In genomic region chr9:14500916-14501424, GRCm38 (mm10) we compare ENCODE assay signal across 8 mouse cellular contexts. TPM values are rescaled to one million over a fixed set of nuclear protein-coding genes. Genes with fewer than 3 reads are reported as not detected.
DNase-seq lines count a peak whose midpoint lies in the region; ATAC-seq and TF ChIP-seq lines count a peak whose summit lies in the region.

No protein-coding gene starts in this region.

- H3K4me1 ChIP-seq in heart, postnatal 0 days (ENCODE audit: control insufficient read depth, insufficient read depth) = no peaks in the 10 kb centered on the region; the same call in 1 of the 2 replicates
- H3K4me1 ChIP-seq in hindbrain, embryonic 11.5 days (replicated peaks; ENCODE audit: control insufficient read depth, insufficient read depth, low read length) = no peaks in the 10 kb centered on the region
- H3K4me1 ChIP-seq in midbrain, embryonic 13.5 days (replicated peaks) = peaks cover 19% of the 10 kb centered on the region

- H3K27me3 ChIP-seq in heart, postnatal 0 days (ENCODE audit: control insufficient read depth, insufficient read depth, low read length) = no peaks in the 10 kb centered on the region
- H3K27me3 ChIP-seq in hindbrain, embryonic 11.5 days (ENCODE audit: control insufficient read depth, insufficient read depth, low read length) = no peaks in the 10 kb centered on the region
- no peaks in the 10 kb centered on the region for H3K27me3 ChIP-seq in midbrain, embryonic 13.5 days

- WGBS in heart, postnatal 0 days = 2% methylated on average over 10 of the region's 10 CpGs
- 6% methylated on average over 10 of the region's 10 CpGs for WGBS in hindbrain, embryonic 11.5 days
- 5% methylated on average over 10 of the region's 10 CpGs for WGBS in midbrain, embryonic 13.5 days

- no peak for DNase-seq in heart, postnatal 0 days (ENCODE audit: low spot score)
- DNase-seq in heart, postnatal 14 days = no peak
- DNase-seq in MEL-GATA-1-ER (ENCODE audit: extremely low read depth, low read depth) = peak; percentile 52
- DNase-seq in hindbrain, embryonic 11.5 days (ENCODE audit: low spot score) = no peak
- no peak for DNase-seq in Muller cell, postnatal 12 days (ENCODE audit: inconsistent ontology term)
- no peak for DNase-seq in retina, postnatal 1 day
- no peak for DNase-seq in kidney, postnatal 14 days

- TF ChIP-seq CTCF in heart, postnatal 0 days (IDR thresholded peaks at IDR 0.05; ENCODE audit: low read depth) = no peak

- peak overlapping the region; percentile 69 for H3K9ac ChIP-seq in heart, postnatal 0 days (replicated peaks; ENCODE audit: low read depth, low read length)
- H3K9ac ChIP-seq in hindbrain, embryonic 11.5 days (ENCODE audit: low read depth, low read length) = peak overlapping the region; percentile 81
- H3K9ac ChIP-seq in midbrain, embryonic 13.5 days (replicated peaks) = peak overlapping the region; percentile 88

- H3K4me3 ChIP-seq in heart, postnatal 0 days (ENCODE audit: low read depth, low read length) = peak overlapping the region; percentile 70
- H3K4me3 ChIP-seq in hindbrain, embryonic 11.5 days (ENCODE audit: low read depth, low read length) = peak overlapping the region; percentile 80
- peak overlapping the region; percentile 91 for H3K4me3 ChIP-seq in midbrain, embryonic 13.5 days (replicated peaks)

- ATAC-seq in heart, postnatal 0 days (ENCODE audit: insufficient read depth, low read depth) = no peak
- no peak for ATAC-seq in hindbrain, embryonic 11.5 days (ENCODE audit: low FRiP score)
- no peak for ATAC-seq in midbrain, embryonic 13.5 days

- intact Hi-C loops in heart, postnatal 14 days (cut with DNase I) = no loop called here

- peak overlapping the region; percentile 65 for H3K27ac ChIP-seq in heart, postnatal 0 days (ENCODE audit: low read depth)
- peak overlapping the region; percentile 68; the same call in 1 of the 2 replicates for H3K27ac ChIP-seq in hindbrain, embryonic 11.5 days (ENCODE audit: low read depth, low read length)
- peak overlapping the region; percentile 79 for H3K27ac ChIP-seq in midbrain, embryonic 13.5 days

- peak overlapping the region; percentile 69 for H3K4me2 ChIP-seq in heart, postnatal 0 days (ENCODE audit: low read depth, low read length)
- peak overlapping the region; percentile 52 for H3K4me2 ChIP-seq in hindbrain, embryonic 11.5 days (replicated peaks; ENCODE audit: low read depth, low read length)
- H3K4me2 ChIP-seq in midbrain, embryonic 13.5 days (replicated peaks) = peak overlapping the region; percentile 85

- no peaks in the 10 kb centered on the region for H3K9me3 ChIP-seq in heart, postnatal 0 days (replicated peaks; ENCODE audit: control insufficient read depth, low read length)
- H3K9me3 ChIP-seq in hindbrain, embryonic 11.5 days (ENCODE audit: control insufficient read depth, low read length) = no peaks in the 10 kb centered on the region
- H3K9me3 ChIP-seq in midbrain, embryonic 13.5 days = no peaks in the 10 kb centered on the region

- no peak for TF ChIP-seq EP300 in heart, postnatal 0 days (IDR thresholded peaks at IDR 0.05; ENCODE audit: low read depth)

- peaks cover 39% of the 10 kb centered on the region for H3K36me3 ChIP-seq in heart, postnatal 0 days (replicated peaks; ENCODE audit: control insufficient read depth, insufficient read depth, low read length)
- 0 out of 2 replicates have a peak, but pooled peaks cover 2% of the 10 kb centered on the region for H3K36me3 ChIP-seq in hindbrain, embryonic 11.5 days (ENCODE audit: control insufficient read depth, insufficient read depth, low read length)
- peaks cover 36% of the 10 kb centered on the region for H3K36me3 ChIP-seq in midbrain, embryonic 13.5 days

RNA-seq across cellular contexts. Expression of gene Cwc15, which starts 0.6 kb away (rescaled TPM):
- total RNA-seq in heart, postnatal 0 days (2014; rRNA removed; ENCODE audit: low replicate concordance) = 26.3 and 37.9 TPM in 2 replicates
- 125 and 127 TPM in 2 replicates for polyA plus RNA-seq in heart, postnatal 0 days (2015; fragmentation: Nextera tagmentation; extraction: Ambion mirVana)
- 10 to 100 TPM; 67.3 to 69.4 TPM for total RNA-seq in heart, postnatal 14 days (2021)
- polyA plus RNA-seq in hindbrain, embryonic 11.5 days (2014; fragmentation: Nextera tagmentation; extraction: Ambion mirVana) = 212 and 221 TPM in 2 replicates
- 177 and 180 TPM in 2 replicates for polyA plus RNA-seq in midbrain, embryonic 13.5 days (2015; fragmentation: Nextera tagmentation; extraction: Ambion mirVana)

RNA-seq across cellular contexts. Expression of gene Kdm4d, which starts 0.7 kb away (rescaled TPM):
- not detected in 2 replicates for total RNA-seq in heart, postnatal 0 days (2014; rRNA removed; ENCODE audit: low replicate concordance)
- polyA plus RNA-seq in heart, postnatal 0 days (2015; fragmentation: Nextera tagmentation; extraction: Ambion mirVana) = 0.05 and 0.12 TPM in 2 replicates
- not detected for total RNA-seq in heart, postnatal 14 days (2021)
- polyA plus RNA-seq in hindbrain, embryonic 11.5 days (2014; fragmentation: Nextera tagmentation; extraction: Ambion mirVana) = 0.15 and 0.22 TPM in 2 replicates
- 0.32 and 0.43 TPM in 2 replicates for polyA plus RNA-seq in midbrain, embryonic 13.5 days (2015; fragmentation: Nextera tagmentation; extraction: Ambion mirVana)
